Mouse (Mus musculus): Measurements from ENCODE around the gene Hmbs. TPM values are rescaled to one million over a fixed set of nuclear protein-coding genes. Genes with fewer than 3 reads are reported as not detected.

The Hmbs gene
- polyA plus RNA-seq, 1 experiment from 2014 or later, result 291 TPM

DNA sequence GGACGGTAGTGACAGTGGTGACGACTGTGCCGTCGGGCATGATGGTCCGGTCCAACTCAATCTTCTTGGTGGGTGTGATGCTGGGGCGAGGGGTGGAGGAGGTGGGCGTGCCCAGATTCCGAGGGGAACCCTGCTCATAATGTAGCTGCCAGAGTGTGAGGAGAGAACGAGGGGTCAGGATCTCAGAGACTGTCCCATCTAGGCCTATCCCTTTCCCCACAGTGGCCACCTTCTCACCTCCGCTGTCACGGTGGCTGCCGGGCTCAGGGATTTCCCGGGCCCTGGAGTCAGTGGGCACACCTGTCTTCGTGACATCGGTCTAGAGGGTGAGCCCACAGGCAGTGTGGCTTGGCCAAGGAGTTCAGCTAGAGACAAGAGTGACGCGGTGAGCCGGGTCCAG, 29.1 kb downstream of the Hmbs start:
- ATAC-seq (replicated peaks; ENCODE audit: insufficient number of reproducible peaks, low FRiP score, low TSS enrichment), result no peak
- H3K9me3 ChIP-seq (replicated peaks; ENCODE audit: control insufficient read depth, low read length), result no peaks in the 10 kb centered on the region
- H3K27ac ChIP-seq (ENCODE audit: low read depth, low read length), result no peak overlapping the region
- WGBS (ENCODE audit: insufficient replicate concordance), result 91% methylated on average over 18 of the region's 18 CpGs
- H3K9ac ChIP-seq (ENCODE audit: low read depth, low read length), result no peak overlapping the region
- no peak overlapping the region for H3K4me2 ChIP-seq
- no peak overlapping the region for H3K4me3 ChIP-seq (ENCODE audit: low read depth, low read length)
- H3K4me1 ChIP-seq (ENCODE audit: control insufficient read depth, insufficient read depth, low read length), result peaks cover 24% of the 10 kb centered on the region; the same call in 1 of the 2 replicates
- H3K36me3 ChIP-seq (ENCODE audit: control insufficient read depth, insufficient read depth, low read length), result peaks cover 13% of the 10 kb centered on the region; the same call in 1 of the 2 replicates
- H3K27me3 ChIP-seq (ENCODE audit: control insufficient read depth, insufficient read depth, low read length), result no peaks in the 10 kb centered on the region

DNA sequence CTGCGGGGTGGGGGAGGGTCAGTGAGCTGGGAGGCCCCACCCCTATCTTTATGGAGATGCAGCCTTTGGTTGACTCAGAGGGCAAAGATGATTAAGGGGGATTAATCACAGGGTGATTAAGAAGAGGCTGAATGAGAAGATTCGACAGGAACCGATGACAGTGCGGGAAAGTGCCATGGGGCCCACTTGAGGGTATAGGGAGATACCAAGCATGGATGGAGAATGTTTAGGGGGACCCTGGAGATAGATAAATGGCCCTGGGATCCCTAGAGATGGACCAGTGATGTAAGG, 29.8 kb downstream of the Hmbs start:
- peaks cover 13% of the 10 kb centered on the region; the same call in 1 of the 2 replicates for H3K36me3 ChIP-seq (ENCODE audit: control insufficient read depth, insufficient read depth, low read length)

DNA sequence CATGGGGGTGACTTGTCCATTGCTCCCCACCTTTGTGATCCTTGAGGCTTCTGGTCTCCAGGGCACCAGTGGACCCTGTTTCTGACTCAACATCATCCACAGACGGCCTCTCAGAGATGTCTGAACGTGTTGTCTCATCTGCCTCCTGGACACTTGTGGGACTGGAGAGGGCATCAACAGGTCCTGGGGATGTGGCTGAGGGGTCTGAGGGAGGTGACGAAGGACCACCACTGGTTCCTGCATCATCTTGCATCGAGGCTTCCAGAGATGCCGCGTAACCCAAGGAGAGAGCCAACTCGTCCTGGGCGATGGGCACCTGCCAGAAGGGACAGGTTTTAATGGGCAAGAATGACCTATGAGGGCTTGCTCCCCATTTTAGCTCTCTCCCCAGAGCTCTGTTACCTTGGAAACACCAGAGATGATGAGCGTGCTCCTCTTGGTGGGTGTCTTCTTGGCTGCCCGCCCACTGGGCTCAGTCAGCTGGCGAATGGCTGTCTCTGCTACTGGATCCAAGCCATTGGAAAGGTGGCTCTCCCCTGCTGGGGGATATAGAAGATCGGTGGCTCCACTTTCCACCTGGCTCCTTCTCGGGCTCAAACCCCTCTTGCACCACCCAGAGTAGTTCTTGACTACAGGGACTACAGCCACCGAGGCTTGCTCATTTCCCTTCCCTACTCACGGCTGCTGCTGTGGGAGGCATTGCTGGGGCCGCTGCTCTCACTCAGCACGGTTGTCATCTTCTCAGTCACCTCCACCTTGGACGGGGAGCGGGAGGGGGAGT, 30.4 kb downstream of the Hmbs start:
- Histone ChIP-seq H3K9me3 (replicated peaks; ENCODE audit: control insufficient read depth, low read length) (no peaks in the 10 kb centered on the region), H3K36me3 (ENCODE audit: control insufficient read depth, insufficient read depth, low read length) (peaks cover 13% of the 10 kb centered on the region; the same call in 1 of the 2 replicates), H3K4me3 (ENCODE audit: low read depth, low read length) (no peak overlapping the region), H3K27ac (ENCODE audit: low read depth, low read length) (no peak overlapping the region), H3K4me1 (ENCODE audit: control insufficient read depth, insufficient read depth, low read length) (peaks cover 23% of the 10 kb centered on the region; the same call in 1 of the 2 replicates), H3K9ac (ENCODE audit: low read depth, low read length) (no peak overlapping the region), H3K27me3 (ENCODE audit: control insufficient read depth, insufficient read depth, low read length) (no peaks in the 10 kb centered on the region), H3K4me2 (no peak overlapping the region)
- no peak for ATAC-seq (replicated peaks; ENCODE audit: insufficient number of reproducible peaks, low FRiP score, low TSS enrichment)
- WGBS (ENCODE audit: insufficient replicate concordance), result 72% methylated on average over 19 of the region's 19 CpGs

More for the DNA sequence above, 29.8 kb downstream of the Hmbs start:
- H3K9ac ChIP-seq (ENCODE audit: low read depth, low read length), result no peak overlapping the region
- no peak for ATAC-seq (replicated peaks; ENCODE audit: insufficient number of reproducible peaks, low FRiP score, low TSS enrichment)
- no peaks in the 10 kb centered on the region for H3K27me3 ChIP-seq (ENCODE audit: control insufficient read depth, insufficient read depth, low read length)
- H3K4me1 ChIP-seq (ENCODE audit: control insufficient read depth, insufficient read depth, low read length), result peaks cover 24% of the 10 kb centered on the region; the same call in 1 of the 2 replicates
- WGBS (ENCODE audit: insufficient replicate concordance), result 71% methylated on average over 4 of the region's 4 CpGs
- no peaks in the 10 kb centered on the region for H3K9me3 ChIP-seq (replicated peaks; ENCODE audit: control insufficient read depth, low read length)
- H3K4me3 ChIP-seq (ENCODE audit: low read depth, low read length), result no peak overlapping the region
- no peak overlapping the region for H3K27ac ChIP-seq (ENCODE audit: low read depth, low read length)
- no peak overlapping the region for H3K4me2 ChIP-seq

DNA sequence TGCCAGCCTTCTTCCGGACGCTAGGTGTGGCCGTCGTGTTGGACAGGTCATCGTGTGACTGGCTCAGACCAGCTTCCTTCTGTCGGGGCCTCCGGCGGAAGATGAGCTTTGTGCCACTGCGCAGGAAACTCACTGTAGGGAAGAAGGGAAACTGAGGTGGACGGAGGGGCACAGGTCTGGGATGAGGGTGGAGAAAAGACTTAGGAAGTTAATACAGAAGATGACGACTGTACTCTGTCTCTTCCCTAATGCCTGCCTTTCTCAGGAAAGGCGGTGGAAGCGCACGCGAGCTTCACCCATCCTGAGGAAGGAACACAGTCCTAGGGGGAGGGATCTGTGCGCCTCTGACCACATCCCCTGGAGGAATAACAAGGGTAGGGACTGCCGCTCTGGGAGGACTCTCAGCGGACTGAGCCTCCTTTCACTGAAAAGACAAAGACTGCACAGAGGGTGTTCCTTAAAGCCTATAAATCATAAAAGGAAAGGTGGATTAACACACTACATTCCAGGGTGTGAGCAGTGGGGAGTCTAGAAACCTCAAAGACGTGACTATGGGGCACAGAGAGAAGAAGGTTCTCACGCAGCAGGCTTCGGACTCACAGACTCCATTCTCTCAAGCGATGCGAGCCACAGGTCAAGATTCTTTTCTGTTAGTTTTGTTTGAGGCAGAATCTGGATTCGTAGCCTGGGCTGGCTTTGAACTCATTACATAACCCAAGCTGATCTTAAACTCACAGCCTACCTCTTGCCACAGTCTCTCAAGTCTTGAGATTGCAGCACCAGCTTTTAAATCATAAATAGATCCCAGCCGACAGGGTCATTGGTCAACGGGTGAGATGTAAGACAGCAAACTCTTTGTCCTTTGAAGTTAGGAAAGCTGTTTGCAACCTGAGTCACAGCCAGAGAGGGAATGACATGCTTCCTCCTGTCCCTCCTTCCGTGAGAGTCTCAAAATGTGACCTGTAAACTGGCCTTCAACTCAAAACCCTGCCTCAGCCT, 32.6 kb downstream of the Hmbs start:
- Histone ChIP-seq H3K9me3 (replicated peaks; ENCODE audit: control insufficient read depth, low read length) (no peaks in the 10 kb centered on the region), H3K27ac (ENCODE audit: low read depth, low read length) (peak overlapping the region; percentile 32; the same call in 1 of the 2 replicates), H3K36me3 (ENCODE audit: control insufficient read depth, insufficient read depth, low read length) (peaks cover 13% of the 10 kb centered on the region; the same call in 1 of the 2 replicates), H3K27me3 (ENCODE audit: control insufficient read depth, insufficient read depth, low read length) (no peaks in the 10 kb centered on the region), H3K4me1 (ENCODE audit: control insufficient read depth, insufficient read depth, low read length) (peaks cover 11% of the 10 kb centered on the region; the same call in 1 of the 2 replicates), H3K9ac (ENCODE audit: low read depth, low read length) (peak overlapping the region; percentile 30), H3K4me2 (peak overlapping the region; percentile 54), H3K4me3 (ENCODE audit: low read depth, low read length) (peak overlapping the region; percentile 4; the same call in 1 of the 2 replicates)
- ATAC-seq (replicated peaks; ENCODE audit: insufficient number of reproducible peaks, low FRiP score, low TSS enrichment), result no peak
- WGBS (ENCODE audit: insufficient replicate concordance), result 13% methylated on average over 27 of the region's 27 CpGs

DNA sequence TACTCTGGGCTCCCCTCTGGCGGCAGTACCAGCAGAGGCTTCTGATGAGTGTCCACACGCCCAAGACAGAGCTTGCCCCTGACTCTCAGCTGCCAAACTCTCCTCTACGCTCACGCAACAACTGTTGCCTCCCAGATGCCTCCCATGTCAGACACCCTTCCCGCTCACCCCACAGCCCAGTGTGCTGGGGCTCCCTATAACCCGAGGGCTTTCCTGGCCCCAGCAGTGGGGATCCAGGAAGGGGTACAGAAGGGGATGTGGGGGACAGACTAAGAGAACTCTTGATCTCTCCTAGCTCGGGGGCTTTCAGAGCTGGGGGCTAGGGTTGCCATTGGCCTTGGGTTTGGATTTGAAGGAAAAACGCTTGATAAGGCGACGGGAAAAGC, 33.3 kb downstream of the Hmbs start:
- Histone ChIP-seq H3K27me3 (ENCODE audit: control insufficient read depth, insufficient read depth, low read length) (no peaks in the 10 kb centered on the region), H3K27ac (ENCODE audit: low read depth, low read length) (peak overlapping the region; percentile 32; the same call in 1 of the 2 replicates), H3K4me2 (peak overlapping the region; percentile 54), H3K9ac (ENCODE audit: low read depth, low read length) (peak overlapping the region; percentile 30), H3K9me3 (replicated peaks; ENCODE audit: control insufficient read depth, low read length) (no peaks in the 10 kb centered on the region), H3K4me1 (ENCODE audit: control insufficient read depth, insufficient read depth, low read length) (peaks cover 11% of the 10 kb centered on the region; the same call in 1 of the 2 replicates), H3K36me3 (ENCODE audit: control insufficient read depth, insufficient read depth, low read length) (peaks cover 10% of the 10 kb centered on the region; the same call in 1 of the 2 replicates), H3K4me3 (ENCODE audit: low read depth, low read length) (no peak overlapping the region)
- ATAC-seq (replicated peaks; ENCODE audit: insufficient number of reproducible peaks, low FRiP score, low TSS enrichment), result no peak
- 24% methylated on average over 10 of the region's 10 CpGs for WGBS (ENCODE audit: insufficient replicate concordance)

DNA sequence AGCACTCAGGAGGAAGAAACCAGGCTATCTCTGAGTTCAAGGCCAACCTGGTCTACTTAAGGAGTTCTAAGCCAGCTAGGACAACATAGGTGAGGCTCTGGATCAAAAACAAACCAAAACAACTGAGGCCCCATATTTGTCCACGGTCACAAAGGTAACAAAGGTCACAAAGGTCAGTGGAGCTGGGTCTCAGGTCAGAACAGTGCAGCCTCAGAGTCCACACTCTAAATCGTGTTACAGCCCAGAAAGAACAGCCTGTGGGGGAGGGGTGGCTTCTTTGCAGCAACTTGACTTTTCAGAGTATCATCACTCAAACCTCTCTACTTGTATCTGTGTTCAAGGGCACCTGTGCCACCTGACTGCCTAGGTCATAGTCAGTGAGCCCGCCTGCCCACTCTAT, 34.3 kb downstream of the Hmbs start:
- 0 out of 2 replicates have a peak, but pooled peaks cover 7% of the 10 kb centered on the region for H3K36me3 ChIP-seq (ENCODE audit: control insufficient read depth, insufficient read depth, low read length)
- peaks cover 11% of the 10 kb centered on the region; the same call in 1 of the 2 replicates for H3K4me1 ChIP-seq (ENCODE audit: control insufficient read depth, insufficient read depth, low read length)
- ATAC-seq (replicated peaks; ENCODE audit: insufficient number of reproducible peaks, low FRiP score, low TSS enrichment), result no peak
- H3K27me3 ChIP-seq (ENCODE audit: control insufficient read depth, insufficient read depth, low read length), result no peaks in the 10 kb centered on the region
- H3K9me3 ChIP-seq (replicated peaks; ENCODE audit: control insufficient read depth, low read length), result no peaks in the 10 kb centered on the region
- no peak overlapping the region for H3K4me2 ChIP-seq
- no peak overlapping the region for H3K9ac ChIP-seq (ENCODE audit: low read depth, low read length)
- no peak overlapping the region for H3K27ac ChIP-seq (ENCODE audit: low read depth, low read length)
- 59% methylated on average over 3 of the region's 3 CpGs for WGBS (ENCODE audit: insufficient replicate concordance)
- no peak overlapping the region for H3K4me3 ChIP-seq (ENCODE audit: low read depth, low read length)

DNA sequence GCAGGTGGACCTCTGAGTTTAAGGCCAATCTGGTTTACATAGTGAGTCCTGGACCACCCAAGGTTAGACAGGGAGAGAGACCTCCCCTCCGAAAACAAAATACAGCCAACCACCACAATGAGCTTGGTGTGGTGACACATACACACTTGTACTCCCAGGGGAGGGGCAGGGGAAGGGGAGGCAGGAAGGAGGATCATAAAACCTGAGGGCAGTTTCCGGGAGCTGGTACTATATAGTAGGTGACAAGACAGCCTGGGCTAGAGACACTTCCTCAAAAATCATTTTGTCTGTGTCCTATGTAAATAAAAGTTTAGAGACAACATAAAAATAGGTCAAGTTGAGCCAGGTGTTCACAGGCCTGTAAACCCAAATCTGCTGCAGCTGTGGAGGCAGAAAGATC, 36.8 kb downstream of the Hmbs start:
- no peak overlapping the region for H3K4me2 ChIP-seq
- no peak overlapping the region for H3K9ac ChIP-seq (ENCODE audit: low read depth, low read length)
- H3K36me3 ChIP-seq (ENCODE audit: control insufficient read depth, insufficient read depth, low read length), result peaks cover 5% of the 10 kb centered on the region
- H3K9me3 ChIP-seq (replicated peaks; ENCODE audit: control insufficient read depth, low read length), result no peaks in the 10 kb centered on the region
- H3K4me3 ChIP-seq (ENCODE audit: low read depth, low read length), result no peak overlapping the region
- H3K4me1 ChIP-seq (ENCODE audit: control insufficient read depth, insufficient read depth, low read length), result peaks cover 14% of the 10 kb centered on the region; the same call in 1 of the 2 replicates
- ATAC-seq (replicated peaks; ENCODE audit: insufficient number of reproducible peaks, low FRiP score, low TSS enrichment), result no peak
- 90% methylated on average over 2 of the region's 2 CpGs for WGBS (ENCODE audit: insufficient replicate concordance)
- H3K27me3 ChIP-seq (ENCODE audit: control insufficient read depth, insufficient read depth, low read length), result no peaks in the 10 kb centered on the region
- no peak overlapping the region for H3K27ac ChIP-seq (ENCODE audit: low read depth, low read length)

DNA sequence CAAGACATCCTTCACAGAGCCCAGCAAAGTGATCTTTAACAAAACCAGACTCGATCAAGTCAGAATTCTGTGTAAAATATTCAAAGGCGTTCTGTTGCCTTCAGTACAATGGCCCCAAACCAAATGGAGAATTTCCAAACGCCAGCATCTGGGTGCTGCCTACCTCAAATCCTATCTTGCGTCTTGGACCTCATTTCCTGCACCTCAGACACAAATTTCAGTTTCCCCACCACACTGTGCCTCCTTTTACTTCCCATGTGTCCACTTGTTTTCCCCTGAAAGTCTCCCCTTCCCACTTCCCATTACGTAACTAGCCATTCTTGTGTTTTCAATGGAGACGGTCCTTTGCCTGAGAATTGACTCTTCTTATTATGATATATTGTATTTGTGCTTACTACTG, 37.5 kb downstream of the Hmbs start:
- Histone ChIP-seq H3K9me3 (replicated peaks; ENCODE audit: control insufficient read depth, low read length) (no peaks in the 10 kb centered on the region), H3K9ac (ENCODE audit: low read depth, low read length) (no peak overlapping the region), H3K36me3 (ENCODE audit: control insufficient read depth, insufficient read depth, low read length) (peaks cover 12% of the 10 kb centered on the region), H3K4me1 (ENCODE audit: control insufficient read depth, insufficient read depth, low read length) (peaks cover 14% of the 10 kb centered on the region; the same call in 1 of the 2 replicates), H3K27ac (ENCODE audit: low read depth, low read length) (no peak overlapping the region), H3K4me3 (ENCODE audit: low read depth, low read length) (no peak overlapping the region), H3K4me2 (no peak overlapping the region), H3K27me3 (ENCODE audit: control insufficient read depth, insufficient read depth, low read length) (no peaks in the 10 kb centered on the region)
- WGBS (ENCODE audit: insufficient replicate concordance), result 88% methylated on average over 6 of the region's 6 CpGs
- no peak for ATAC-seq (replicated peaks; ENCODE audit: insufficient number of reproducible peaks, low FRiP score, low TSS enrichment)
